Mouse (Mus musculus) midbrain, postnatal 0 days (tissue): ENCODE results near the gene Ddx46. TPM values are rescaled to one million over a fixed set of nuclear protein-coding genes. Genes with fewer than 3 reads are reported as not detected.

Experiments
- ATAC-seq: fragments of 200-750 bp; cut with Nextera tagmentation; 2 replicates; pipeline ENCODE4 v1.8.0; 2017; ENCODE audit warnings: moderate number of reproducible peaks, mild to moderate bottlenecking, moderate TSS enrichment, moderate library complexity; ENCODE audit not compliant: low FRiP score
- DNase-seq: peaks from one replicate; pipeline ENCODE4 v3.0.0-alpha.2; 2015; ENCODE audit warnings: low spot score
- H3K27ac ChIP-seq: fragments of 300-500 bp; sonication (generic); 2 replicates; pipeline ENCODE4 v1.5.1; 2014; ENCODE audit warnings: low read depth, mild to moderate bottlenecking, low read length, mixed read lengths
- H3K27me3 ChIP-seq: fragments of 300-500 bp; sonication (generic); 2 replicates; pipeline ENCODE4 v1.6.1; 2014; ENCODE audit warnings: low read length, control low read depth, mixed read lengths; ENCODE audit not compliant: insufficient read depth
- H3K36me3 ChIP-seq: fragments of 300-500 bp; sonication (generic); 2 replicates; pipeline ENCODE4 v1.6.1; 2014; ENCODE audit warnings: low read length, control low read depth, mixed read lengths; ENCODE audit not compliant: insufficient read depth
- H3K4me1 ChIP-seq: fragments of 300-500 bp; sonication (generic); 2 replicates; pipeline ENCODE4 v1.6.1; 2014; ENCODE audit warnings: mild to moderate bottlenecking, control low read depth, antibody characterized with exemption, low read length, mixed read lengths; ENCODE audit not compliant: insufficient read depth
- H3K4me2 ChIP-seq: fragments of 300-500 bp; sonication (generic); 2 replicates; pipeline ENCODE4 v1.6.1; 2014; ENCODE audit warnings: low read depth, mild to moderate bottlenecking, low read length, mixed read lengths; ENCODE audit not compliant: poor library complexity, severe bottlenecking
- H3K4me3 ChIP-seq: fragments of 300-500 bp; sonication (generic); 2 replicates; pipeline ENCODE4 v1.5.1; 2014; ENCODE audit warnings: low read depth, mild to moderate bottlenecking, low read length, moderate library complexity
- H3K9ac ChIP-seq: fragments of 300-500 bp; sonication (generic); replicated peaks from 2 replicates; pipeline ENCODE4 v1.6.1; 2014; ENCODE audit warnings: mild to moderate bottlenecking, low read length, moderate library complexity, mixed read lengths; ENCODE audit not compliant: poor library complexity, severe bottlenecking
- H3K9me3 ChIP-seq: fragments of 300-500 bp; sonication (generic); 2 replicates; pipeline ENCODE4 v1.6.1; 2016; ENCODE audit warnings: low read length, control low read depth
- CTCF ChIP-seq: IDR thresholded peaks from 2 replicates; pipeline ENCODE4 v1.5.1; 2016; ENCODE audit warnings: antibody characterized with exemption, mild to moderate bottlenecking
- WGBS: fragments of 180-500 bp; shearing (Covaris S2); extraction: QIAGEN DNeasy Blood & Tissue Kit; methylation state at CpG from one replicate; pipeline ENCODE4 v1.1.7; 2014; 5-methylcytosine and 5-hydroxymethylcytosine counted together
- polyA plus RNA-seq: library from polyadenylated mRNA; unstranded; fragments of >200 nt; fragmentation: Nextera tagmentation; extraction: Ambion mirVana; gene quantifications from 2 replicates; pipeline ENCODE4 v1.2.1, GENCODE M21; 2015
- total RNA-seq: library from RNA; depleted of rRNA; stranded (reverse); fragments of >200 nt; gene quantifications from 2 replicates; pipeline ENCODE4 v1.2.3, GENCODE M21; 2014

Ddx46 gene
- total and polyA plus RNA-seq, 2 experiments from 2014 or later, result 21.9 to 22.3 TPM

DNA sequence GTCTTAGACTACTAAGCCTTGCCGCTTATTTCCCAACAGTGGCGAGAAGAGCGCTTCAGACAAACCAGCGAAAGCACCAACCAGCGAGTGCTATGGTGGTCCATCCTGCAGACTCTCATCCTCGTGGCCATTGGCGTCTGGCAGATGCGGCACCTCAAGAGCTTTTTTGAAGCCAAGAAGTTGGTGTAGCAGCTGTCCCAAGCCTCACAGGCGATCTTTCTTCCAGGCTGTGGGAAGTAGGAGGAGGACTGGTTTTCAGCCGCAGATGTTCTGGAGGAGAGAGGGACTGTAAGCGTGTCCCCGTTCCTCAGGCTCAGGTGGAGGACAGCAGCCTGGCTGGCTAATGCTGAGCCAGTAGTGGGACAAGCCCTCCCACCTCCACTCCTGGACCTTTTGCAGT lies 38.0 kb upstream of the Ddx46 start:
- no peak for ATAC-seq
- Histone ChIP-seq H3K9ac (no peak overlapping the region), H3K9me3 (no peaks in the 10 kb centered on the region), H3K4me3 (no peak overlapping the region), H3K27me3 (no peaks in the 10 kb centered on the region), H3K4me2 (no peak overlapping the region), H3K36me3 (peaks cover 25% of the 10 kb centered on the region), H3K4me1 (peaks cover 3% of the 10 kb centered on the region; the same call in 1 of the 2 replicates), H3K27ac (no peak overlapping the region)
- 96% methylated on average over 12 of the region's 12 CpGs for WGBS
- DNase-seq, result no peak
- TF ChIP-seq CTCF, result no peak

DNA sequence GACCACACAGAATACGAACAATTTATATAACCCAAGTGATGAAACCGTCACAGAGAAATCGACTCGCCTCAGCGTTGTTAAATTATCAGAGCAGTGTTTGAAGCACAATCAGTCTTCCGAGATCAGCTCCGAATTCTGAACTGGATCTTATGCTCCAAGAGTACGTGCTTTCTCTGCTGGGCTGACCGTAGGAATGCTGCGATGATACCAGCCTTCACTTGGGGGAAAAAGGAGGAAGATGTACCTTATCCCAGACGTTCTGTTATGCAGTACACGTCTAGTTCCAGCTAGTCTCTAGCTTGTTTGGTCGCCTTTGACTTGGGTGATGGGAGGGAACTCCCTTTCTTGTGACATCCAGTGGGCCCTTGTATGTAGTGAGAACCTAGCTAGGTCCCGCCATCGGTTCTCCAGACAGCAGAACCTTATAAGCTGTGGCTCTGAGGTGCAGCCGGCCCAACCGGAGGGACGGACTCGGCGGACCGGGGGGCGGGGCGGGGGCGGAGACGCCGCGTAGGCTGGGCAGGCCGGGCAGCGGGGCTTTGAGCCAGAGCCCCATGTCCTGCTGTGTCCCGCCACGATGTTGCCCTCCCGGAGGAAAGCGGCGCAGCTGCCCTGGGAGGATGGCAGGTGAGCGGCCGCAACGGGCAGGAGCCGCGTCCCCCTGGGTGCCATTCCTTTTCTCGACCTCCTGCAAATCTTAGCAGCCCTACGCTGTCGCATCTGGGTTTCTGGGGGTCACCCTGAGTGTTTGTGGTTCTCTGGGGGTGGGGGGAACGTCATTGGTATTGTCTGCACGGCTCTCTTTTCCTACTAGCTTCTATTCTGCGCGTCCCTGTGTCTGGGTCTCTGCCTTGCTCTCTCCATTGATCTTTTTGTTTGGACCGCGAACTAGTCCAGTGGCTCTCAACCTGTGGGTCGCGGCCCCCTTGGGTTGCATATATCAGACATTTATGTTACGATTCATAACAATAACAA lies 35.0 kb upstream of the Ddx46 start, which contains the start of gene B4galt7:
Gene B4galt7 (plus strand): TSS at position 331 of the 975 bp plus-strand sequence.
- no peaks in the 10 kb centered on the region for H3K9me3 ChIP-seq
- WGBS, result 10% methylated on average over 49 of the region's 51 CpGs
- H3K36me3 ChIP-seq, result peaks cover 29% of the 10 kb centered on the region
- H3K4me3 ChIP-seq, result peak within 1 kb of the TSS; percentile 75
- no peak for TF ChIP-seq CTCF
- H3K4me2 ChIP-seq, result peak within 1 kb of the TSS; percentile 62
- 0 out of 2 replicates have a peak, but pooled peaks cover 3% of the 10 kb centered on the region for H3K4me1 ChIP-seq
- peak; percentile 78 for DNase-seq
- peak within 1 kb of the TSS; percentile 93 for H3K9ac ChIP-seq
- peak; percentile 88 for ATAC-seq
- no peaks in the 10 kb centered on the region for H3K27me3 ChIP-seq
- H3K27ac ChIP-seq, result peak within 1 kb of the TSS; percentile 74

DNA sequence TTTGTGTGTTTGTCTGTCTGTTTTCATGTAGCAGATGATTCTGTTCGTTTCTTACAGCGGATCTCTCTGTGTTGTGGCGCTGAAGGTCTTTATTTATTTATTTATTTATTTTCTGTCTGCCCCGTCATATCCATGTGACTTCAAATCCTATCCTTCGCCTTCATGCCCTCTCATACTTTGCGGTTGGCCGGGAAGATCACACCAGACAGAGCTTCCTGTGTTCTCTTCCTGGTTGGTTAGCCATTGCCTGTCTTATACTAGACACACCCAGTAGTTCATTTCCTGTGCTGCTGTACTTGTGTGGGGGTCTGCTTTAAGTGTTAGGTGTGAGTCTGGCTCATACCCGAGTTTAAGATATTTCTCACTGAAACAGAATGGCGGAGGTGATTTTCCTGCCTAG lies 34.2 kb upstream of the Ddx46 start:
- Histone ChIP-seq H3K9ac (peak overlapping the region; percentile 93), H3K4me3 (peak overlapping the region; percentile 75), H3K36me3 (peaks cover 21% of the 10 kb centered on the region), H3K4me2 (peak overlapping the region; percentile 62), H3K4me1 (0 out of 2 replicates have a peak, but pooled peaks cover 3% of the 10 kb centered on the region), H3K27me3 (no peaks in the 10 kb centered on the region), H3K9me3 (no peaks in the 10 kb centered on the region), H3K27ac (peak overlapping the region; percentile 74; the same call in 1 of the 2 replicates)
- ATAC-seq (peak; percentile 34; the same call in 1 of the 2 replicates), DNase-seq (peak; percentile 25)
- WGBS, result 19% methylated on average over 9 of the region's 9 CpGs
- TF ChIP-seq CTCF, result no peak

DNA sequence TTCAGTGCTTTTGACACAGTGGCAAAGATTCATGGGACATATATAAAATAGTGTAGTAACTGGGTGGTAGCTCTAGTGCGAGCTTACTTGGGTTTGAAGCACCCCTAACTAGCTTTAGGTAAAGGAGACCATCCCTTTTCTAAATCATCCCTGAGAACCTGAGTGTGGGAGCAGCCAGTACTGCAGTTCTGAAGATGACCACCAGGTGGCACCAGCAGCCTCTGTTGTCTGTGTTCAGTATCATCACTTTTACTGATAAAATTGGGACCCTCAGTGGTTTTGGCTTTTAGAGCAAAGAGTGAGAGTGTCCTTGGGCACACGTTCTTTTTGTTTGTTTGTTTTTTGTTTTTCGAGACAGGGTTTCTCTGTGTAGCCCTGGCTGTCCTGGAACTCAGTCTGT lies 33.2 kb upstream of the Ddx46 start:
- TF ChIP-seq CTCF, result peak; percentile 96
- Histone ChIP-seq H3K4me3 (no peak overlapping the region), H3K9me3 (no peaks in the 10 kb centered on the region), H3K27me3 (no peaks in the 10 kb centered on the region), H3K27ac (no peak overlapping the region), H3K36me3 (peaks cover 24% of the 10 kb centered on the region), H3K4me2 (no peak overlapping the region), H3K4me1 (0 out of 2 replicates have a peak, but pooled peaks cover 3% of the 10 kb centered on the region), H3K9ac (no peak overlapping the region)
- ATAC-seq (no peak), DNase-seq (peak; percentile 87)
- WGBS, result 4% methylated on average over 3 of the region's 3 CpGs

DNA sequence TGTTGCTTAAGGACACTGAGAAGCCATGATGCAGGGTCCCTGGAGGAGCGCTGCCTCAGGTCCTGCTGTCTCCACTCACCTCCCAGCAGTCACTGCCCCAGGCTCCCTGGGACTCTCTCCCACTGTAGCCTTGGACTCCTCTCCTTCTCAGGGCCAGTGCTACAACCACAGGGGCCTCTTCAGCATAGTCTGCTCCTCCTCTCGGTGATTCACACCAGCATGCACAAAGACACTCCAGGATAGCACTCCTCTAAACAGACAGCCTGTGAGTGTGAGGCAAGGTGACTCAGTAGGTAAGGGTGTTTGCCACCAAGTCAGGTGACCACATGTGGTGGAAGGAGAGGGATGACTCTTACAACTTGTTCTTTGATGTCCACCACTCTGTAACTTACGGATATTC lies 30.2 kb upstream of the Ddx46 start:
- no peak overlapping the region for H3K4me3 ChIP-seq
- no peak for ATAC-seq
- no peak for DNase-seq
- peaks cover 40% of the 10 kb centered on the region for H3K36me3 ChIP-seq
- WGBS, result 94% methylated on average over 3 of the region's 3 CpGs
- no peaks in the 10 kb centered on the region for H3K4me1 ChIP-seq
- no peaks in the 10 kb centered on the region for H3K27me3 ChIP-seq
- H3K9me3 ChIP-seq, result no peaks in the 10 kb centered on the region
- H3K9ac ChIP-seq, result no peak overlapping the region
- TF ChIP-seq CTCF, result no peak
- H3K27ac ChIP-seq, result no peak overlapping the region
- H3K4me2 ChIP-seq, result no peak overlapping the region
